Mouse (Mus musculus): ENCODE data around the gene Ccdc9. TPM values are rescaled to one million over a fixed set of nuclear protein-coding genes. Genes with fewer than 3 reads are reported as not detected.
A peak's percentile ranks its signal among the peaks of the same experiment; 100 is the strongest.
"Not testable (repeated sequence)": the region's sequence is repeated elsewhere in the genome, so short reads cannot be mapped to it uniquely, and the experiment has no call there.

The Ccdc9 gene
- polyA plus RNA-seq, 1 experiment, result not detected

DNA sequence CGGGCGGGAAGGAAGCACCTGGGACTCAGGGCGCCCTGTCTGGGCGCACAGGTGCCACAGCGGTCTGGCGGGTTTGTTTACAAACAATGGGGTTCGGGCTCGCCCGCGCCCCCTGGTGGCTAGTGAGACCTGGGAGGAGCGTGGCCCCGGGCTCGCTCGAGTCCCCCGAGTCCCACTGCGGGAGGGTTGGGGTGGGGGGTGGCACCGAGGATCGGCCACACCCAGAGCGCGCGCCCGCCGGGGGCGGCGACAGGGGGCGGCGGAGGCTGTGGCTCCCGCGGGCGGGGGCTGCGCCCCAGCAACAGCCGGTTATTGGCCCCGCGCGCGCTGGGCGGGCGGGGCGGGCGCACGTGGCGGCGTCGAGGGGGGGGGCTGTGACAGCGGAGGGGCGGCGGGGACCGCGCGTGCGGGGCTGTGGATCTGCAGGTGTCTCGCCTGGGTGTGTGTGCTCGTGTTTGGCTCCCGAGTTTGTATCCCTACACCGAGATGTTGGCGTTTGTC, 23.5 kb upstream of the Ccdc9 start:
- under 1% methylated on average over 54 of the region's 56 CpGs for WGBS

DNA sequence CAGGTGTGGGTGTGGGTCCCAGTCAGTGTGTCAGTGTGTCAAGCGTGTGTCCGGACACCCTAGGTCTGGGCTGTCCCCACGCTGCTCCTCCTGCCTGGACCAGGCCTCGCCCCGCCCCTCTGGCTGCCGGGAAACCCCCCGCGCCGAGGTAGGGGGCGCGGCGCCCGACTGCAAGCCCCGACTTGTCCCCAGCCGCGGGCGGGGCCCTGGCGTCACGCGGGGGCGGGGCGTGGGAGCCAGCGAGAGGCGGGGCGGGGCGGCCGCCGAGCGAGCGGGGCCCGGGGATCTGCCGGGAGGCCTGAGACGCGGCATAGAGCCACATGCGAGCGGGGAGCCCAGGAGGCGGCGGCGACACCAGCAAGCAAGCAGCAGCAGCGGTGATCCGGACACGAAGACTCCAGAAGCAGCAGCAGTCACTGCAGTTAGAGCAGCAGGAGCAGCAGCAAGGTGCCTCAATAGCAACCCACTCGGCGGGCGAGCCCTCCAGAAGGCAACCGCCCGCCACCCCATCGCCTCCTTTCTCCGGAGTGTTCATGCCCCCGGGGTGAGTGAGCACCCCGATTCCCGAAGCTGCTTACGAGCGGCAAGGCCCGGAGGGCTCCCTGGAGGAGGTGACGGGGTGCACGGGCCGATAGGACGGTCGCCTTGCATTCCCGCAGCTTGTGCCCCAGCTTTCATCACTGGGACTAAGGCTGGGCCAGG, 22.9 kb upstream of the Ccdc9 start:
- H3K27ac ChIP-seq (ENCODE audit: insufficient read depth, low read depth, low read length), result peak overlapping the region; percentile 84
- peak overlapping the region; percentile 92 for H3K4me3 ChIP-seq (ENCODE audit: insufficient read depth, low read depth, low read length)
- under 1% methylated on average over 61 of the region's 61 CpGs for WGBS
- no peak for TF ChIP-seq CTCF (IDR thresholded peaks at IDR 0.05; ENCODE audit: insufficient read depth, low read depth, low read length)
- TF ChIP-seq POLR2A (IDR thresholded peaks at IDR 0.05; ENCODE audit: insufficient read depth, low read depth, low read length), result no peak
- H3K4me1 ChIP-seq (ENCODE audit: control insufficient read depth, insufficient read depth, low read length), result peaks cover 38% of the 10 kb centered on the region

More for the DNA sequence above, 23.5 kb upstream of the Ccdc9 start:
- H3K4me3 ChIP-seq (ENCODE audit: insufficient read depth, low read depth, low read length), result peak overlapping the region; percentile 92
- H3K4me1 ChIP-seq (ENCODE audit: control insufficient read depth, insufficient read depth, low read length), result peaks cover 38% of the 10 kb centered on the region
- peak; percentile 27; the same call in 1 of the 2 replicates for TF ChIP-seq POLR2A (IDR thresholded peaks at IDR 0.05; ENCODE audit: insufficient read depth, low read depth, low read length)
- TF ChIP-seq CTCF (IDR thresholded peaks at IDR 0.05; ENCODE audit: insufficient read depth, low read depth, low read length), result peak; percentile 88
- peak overlapping the region; percentile 84 for H3K27ac ChIP-seq (ENCODE audit: insufficient read depth, low read depth, low read length)

DNA sequence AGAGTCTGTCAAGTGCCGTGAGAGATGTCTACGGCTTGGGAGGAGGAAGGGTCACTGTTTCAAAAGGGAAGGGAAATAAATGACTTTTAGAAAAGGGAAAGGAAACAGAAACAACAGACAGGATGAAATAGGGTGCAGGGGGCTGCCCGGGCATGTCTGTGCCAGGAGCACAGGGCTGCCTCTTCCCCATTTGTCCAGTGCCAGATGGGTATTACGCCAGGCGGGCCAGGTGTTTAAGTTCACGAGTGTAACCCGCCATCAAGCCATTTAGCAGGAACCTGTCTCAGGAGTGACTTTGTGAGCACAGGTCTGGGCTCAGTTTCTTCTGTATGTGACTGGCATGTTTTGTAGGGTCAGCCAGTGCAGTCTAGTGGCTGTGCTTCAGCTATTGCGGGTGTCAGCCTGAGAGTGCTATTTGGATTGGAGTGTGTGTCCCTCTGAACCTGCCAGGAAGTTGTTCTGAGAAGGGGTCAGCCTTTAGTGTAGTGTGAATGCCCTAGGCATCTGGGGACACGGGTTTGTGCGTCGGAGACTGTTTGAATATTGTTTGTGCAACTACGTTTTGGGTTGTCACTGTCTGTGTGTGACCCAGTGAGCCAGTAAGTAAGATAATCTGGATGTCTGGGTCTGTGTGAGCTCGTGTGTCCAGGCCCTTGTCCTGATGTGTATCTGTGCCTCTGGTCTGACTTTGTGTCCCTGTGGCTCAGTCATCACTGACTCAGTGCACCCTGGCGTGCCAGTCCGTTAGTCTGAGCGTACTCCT, 22.1 kb upstream of the Ccdc9 start:
- Histone ChIP-seq H3K4me3 (ENCODE audit: insufficient read depth, low read depth, low read length) (peak overlapping the region; percentile 92), H3K4me1 (ENCODE audit: control insufficient read depth, insufficient read depth, low read length) (peaks cover 33% of the 10 kb centered on the region), H3K27ac (ENCODE audit: insufficient read depth, low read depth, low read length) (peak overlapping the region; percentile 13; the same call in 1 of the 2 replicates)
- TF ChIP-seq CTCF (IDR thresholded peaks at IDR 0.05; ENCODE audit: insufficient read depth, low read depth, low read length) (no peak), POLR2A (IDR thresholded peaks at IDR 0.05; ENCODE audit: insufficient read depth, low read depth, low read length) (no peak)
- 39% methylated on average over 16 of the region's 16 CpGs for WGBS

DNA sequence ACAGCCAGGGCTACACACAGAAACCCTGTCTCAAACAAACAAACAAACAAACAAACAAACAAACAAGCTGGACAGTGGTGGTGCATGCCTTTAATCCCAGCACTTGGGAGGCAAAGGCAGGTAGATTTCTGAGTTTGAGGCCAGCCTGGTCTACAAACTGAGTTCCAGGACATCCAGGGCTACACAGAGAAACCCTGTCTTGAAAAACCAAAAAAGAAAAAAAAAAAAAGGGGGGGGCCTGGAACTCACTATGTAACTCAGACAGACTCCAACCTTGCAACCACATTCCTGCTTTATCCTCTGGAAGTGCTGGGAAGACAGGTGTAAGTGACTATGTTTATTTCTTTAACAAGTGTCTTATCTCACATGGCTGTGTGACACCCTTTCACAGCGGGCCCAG, 21.5 kb upstream of the Ccdc9 start, which contains the start of gene Bbc3:
Bbc3 (plus strand) TSS at position 301 of the 400 bp plus-strand sequence.
- Histone ChIP-seq H3K4me3 (ENCODE audit: insufficient read depth, low read depth, low read length) (peak within 1 kb of the TSS; percentile 92), H3K27ac (ENCODE audit: insufficient read depth, low read depth, low read length) (peak within 1 kb of the TSS; percentile 13; the same call in 1 of the 2 replicates), H3K4me1 (ENCODE audit: control insufficient read depth, insufficient read depth, low read length) (peaks cover 27% of the 10 kb centered on the region)
- WGBS, result 64% methylated on average over 1 of the region's 1 CpGs

DNA sequence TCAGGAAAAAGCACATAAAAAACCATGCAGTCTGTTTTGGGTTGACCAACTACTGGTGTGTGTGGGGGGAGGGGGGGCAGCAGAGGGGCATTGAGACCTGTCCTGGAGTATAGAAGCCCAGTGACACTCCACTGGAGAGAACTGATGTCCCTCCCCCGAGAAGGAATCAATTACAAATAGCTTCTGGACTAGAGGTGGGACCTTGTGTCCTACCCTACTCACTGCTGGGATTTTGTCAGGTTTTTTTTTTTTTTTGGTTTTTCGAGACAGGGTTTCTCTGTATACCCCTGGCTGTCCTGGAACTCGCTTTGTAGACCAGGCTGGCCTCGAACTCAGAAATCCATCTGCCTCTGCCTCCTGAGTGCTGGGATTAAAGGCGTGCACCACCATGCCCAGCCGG, 20.5 kb upstream of the Ccdc9 start:
- peaks cover 18% of the 10 kb centered on the region for H3K4me1 ChIP-seq (ENCODE audit: control insufficient read depth, insufficient read depth, low read length)
- WGBS, result 80% methylated on average over 6 of the region's 6 CpGs
- not testable (repeated sequence) for H3K27ac ChIP-seq (ENCODE audit: insufficient read depth, low read depth, low read length); H3K4me3 ChIP-seq (ENCODE audit: insufficient read depth, low read depth, low read length)

DNA sequence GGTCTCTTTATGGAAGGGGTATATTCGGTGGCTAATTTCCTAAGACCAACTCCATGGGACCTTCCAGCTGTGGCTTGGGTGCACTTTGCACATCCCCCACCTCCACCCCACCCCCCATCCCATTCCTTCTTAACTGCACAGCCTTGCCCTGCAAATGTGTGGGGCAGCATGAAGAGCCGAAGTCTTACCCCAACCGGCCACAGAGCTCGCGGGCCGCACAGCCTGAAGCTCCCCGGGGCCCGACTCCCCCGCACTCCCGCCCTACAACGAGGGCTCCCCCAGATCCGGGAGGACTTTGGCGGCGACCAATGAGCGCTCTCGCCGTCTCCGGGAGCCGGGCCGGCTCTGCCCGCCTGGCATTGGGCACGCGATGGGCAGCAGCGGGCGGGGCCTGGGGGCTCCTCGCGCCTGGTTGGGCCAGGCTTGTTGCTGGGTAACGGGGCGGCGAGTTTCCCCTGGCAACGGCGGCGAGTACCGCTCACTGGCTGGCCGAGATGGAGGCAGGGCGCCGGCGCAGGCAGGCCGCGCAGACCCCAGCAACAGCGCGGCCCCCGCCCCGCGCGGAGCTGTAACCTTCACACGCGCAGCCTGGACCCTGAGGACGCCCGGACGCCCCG, 12.9 kb upstream of the Ccdc9 start:
- TF ChIP-seq CTCF (IDR thresholded peaks at IDR 0.05; ENCODE audit: insufficient read depth, low read depth, low read length) (no peak), POLR2A (IDR thresholded peaks at IDR 0.05; ENCODE audit: insufficient read depth, low read depth, low read length) (peak; percentile 50; the same call in 1 of the 2 replicates)
- WGBS, result under 1% methylated on average over 50 of the region's 52 CpGs
- H3K4me3 ChIP-seq (ENCODE audit: insufficient read depth, low read depth, low read length), result peak overlapping the region; percentile 74
- peak overlapping the region; percentile 81 for H3K27ac ChIP-seq (ENCODE audit: insufficient read depth, low read depth, low read length)
- peaks cover 13% of the 10 kb centered on the region for H3K4me1 ChIP-seq (ENCODE audit: control insufficient read depth, insufficient read depth, low read length)

DNA sequence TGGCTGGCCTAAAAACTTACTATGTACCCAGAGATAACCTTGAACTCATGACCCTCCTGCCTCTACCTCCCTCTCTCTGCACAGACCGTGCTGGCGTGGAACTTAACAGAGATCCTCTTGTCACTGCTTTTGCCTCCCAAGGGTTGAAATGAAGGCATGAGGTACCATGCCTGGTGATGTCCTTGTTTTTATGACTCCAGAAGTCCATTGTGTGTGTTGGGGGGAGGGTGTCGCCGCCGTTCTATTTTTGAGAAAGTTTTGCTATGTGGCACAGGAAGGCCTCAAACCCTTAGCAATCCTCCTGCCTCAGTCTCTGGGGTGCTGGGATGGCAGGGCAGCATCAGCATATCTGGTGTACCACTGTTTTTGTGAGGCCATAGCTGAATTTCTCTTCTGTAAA, 12.3 kb upstream of the Ccdc9 start:
- WGBS, result 81% methylated on average over 5 of the region's 5 CpGs
- TF ChIP-seq CTCF (IDR thresholded peaks at IDR 0.05; ENCODE audit: insufficient read depth, low read depth, low read length) (no peak), POLR2A (IDR thresholded peaks at IDR 0.05; ENCODE audit: insufficient read depth, low read depth, low read length) (no peak)
- H3K4me3 ChIP-seq (ENCODE audit: insufficient read depth, low read depth, low read length), result peak overlapping the region; percentile 74
- peaks cover 13% of the 10 kb centered on the region for H3K4me1 ChIP-seq (ENCODE audit: control insufficient read depth, insufficient read depth, low read length)
- H3K27ac ChIP-seq (ENCODE audit: insufficient read depth, low read depth, low read length), result peak overlapping the region; percentile 81

DNA sequence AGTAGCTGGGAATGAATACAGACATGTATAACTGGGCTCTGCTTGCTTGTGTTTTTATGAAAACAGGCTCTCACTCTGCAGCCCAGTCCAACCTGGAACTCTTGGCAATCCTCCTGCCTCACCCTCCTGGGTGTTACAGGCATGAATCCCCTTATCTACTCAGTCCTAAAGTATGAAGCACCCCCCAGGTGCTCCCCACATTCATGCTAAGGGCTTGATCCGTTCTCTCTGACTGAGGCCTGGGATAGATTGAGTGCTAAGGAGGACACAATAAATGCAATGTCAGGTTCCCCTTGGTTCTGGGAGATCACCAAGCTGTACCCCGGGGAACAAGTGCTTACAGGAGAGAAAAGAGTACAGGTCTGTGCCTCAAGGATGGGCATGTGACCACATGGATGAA, 11.0 kb upstream of the Ccdc9 start:
- Histone ChIP-seq H3K4me3 (ENCODE audit: insufficient read depth, low read depth, low read length) (no peak overlapping the region), H3K27ac (ENCODE audit: insufficient read depth, low read depth, low read length) (peak overlapping the region; percentile 20; the same call in 1 of the 2 replicates), H3K4me1 (ENCODE audit: control insufficient read depth, insufficient read depth, low read length) (peaks cover 13% of the 10 kb centered on the region)
- 67% methylated on average over 2 of the region's 2 CpGs for WGBS
- TF ChIP-seq POLR2A (IDR thresholded peaks at IDR 0.05; ENCODE audit: insufficient read depth, low read depth, low read length), result no peak
- TF ChIP-seq CTCF (IDR thresholded peaks at IDR 0.05; ENCODE audit: insufficient read depth, low read depth, low read length), result no peak
